Mouse (Mus musculus) right cerebral cortex, postnatal 10 days (tissue): Measurements from ENCODE around the gene Tbc1d4.

ENCODE experiments used
- DNase-seq, 2 experiments: peaks; one replicate each; pipeline ENCODE4 v3.0.0; 2021; ENCODE audit warnings: low spot score in 2 of 2

The Tbc1d4 gene

GRCm38 (mm10) chr14:101428805-101429516 is 180.0 kb downstream of the Tbc1d4 start:
- no peak for DNase-seq

- DNase-seq = no peak
Observed at GRCm38 (mm10) chr14:101417679-101418078, 191.3 kb downstream of the Tbc1d4 start.
